Mouse (Mus musculus) kidney, embryonic 16.5 days (tissue): ENCODE measurements around the gene Zfp266. TPM values are rescaled to one million over a fixed set of nuclear protein-coding genes. Genes with fewer than 3 reads are reported as not detected.

Source experiments
- ATAC-seq: fragments of 200-750 bp; cut with Nextera tagmentation; 2 replicates; pipeline ENCODE4 v1.8.0; 2017; ENCODE audit warnings: moderate TSS enrichment; ENCODE audit not compliant: low FRiP score, low TSS enrichment
- H3K27ac ChIP-seq: fragments of 300-500 bp; sonication (generic); 2 replicates; pipeline ENCODE4 v1.5.1; 2014; ENCODE audit warnings: low read length
- H3K27me3 ChIP-seq: fragments of 300-500 bp; sonication (generic); 2 replicates; pipeline ENCODE4 v1.6.1; 2014; ENCODE audit warnings: low read length, control low read depth, mixed read lengths; ENCODE audit not compliant: insufficient read depth
- H3K36me3 ChIP-seq: fragments of 300-500 bp; sonication (generic); 2 replicates; pipeline ENCODE4 v1.6.1; 2014; ENCODE audit warnings: low read length, control low read depth, mixed read lengths; ENCODE audit not compliant: insufficient read depth
- H3K4me1 ChIP-seq: fragments of 300-500 bp; sonication (generic); 2 replicates; pipeline ENCODE4 v1.6.1; 2014; ENCODE audit warnings: low read length, control low read depth, mixed read lengths; ENCODE audit not compliant: insufficient read depth
- H3K4me2 ChIP-seq: fragments of 300-500 bp; sonication (generic); replicated peaks from 2 replicates; pipeline ENCODE4 v1.6.1; 2014; ENCODE audit warnings: low read depth, low read length
- H3K4me3 ChIP-seq: fragments of 300-500 bp; sonication (generic); 2 replicates; pipeline ENCODE4 v1.5.1; 2014; ENCODE audit warnings: mild to moderate bottlenecking, low read length
- H3K9ac ChIP-seq: fragments of 300-500 bp; sonication (generic); replicated peaks from 2 replicates; pipeline ENCODE4 v1.6.1; 2014; ENCODE audit warnings: low read length
- H3K9me3 ChIP-seq: fragments of 300-500 bp; sonication (generic); 2 replicates; pipeline ENCODE4 v1.6.1; 2016; ENCODE audit warnings: low read length, control low read depth
- WGBS: fragments of 180-500 bp; shearing (Covaris S2); extraction: QIAGEN DNeasy Blood & Tissue Kit; methylation state at CpG from one replicate; pipeline ENCODE4 v1.1.7; 2014; 5-methylcytosine and 5-hydroxymethylcytosine counted together
- polyA plus RNA-seq: library from polyadenylated mRNA; unstranded; fragments of >200 nt; fragmentation: Nextera tagmentation; extraction: Ambion mirVana; gene quantifications from 2 replicates; pipeline ENCODE4 v1.2.1, GENCODE M21; 2015

Gene Zfp266
- polyA plus RNA-seq, 1 experiment from 2014 or later: 98.3 TPM

- H3K4me1 ChIP-seq: peaks cover 7% of the 10 kb centered on the region
- no peak overlapping the region for H3K4me2 ChIP-seq
- H3K4me3 ChIP-seq: no peak overlapping the region
- no peak overlapping the region for H3K27ac ChIP-seq
- 92% methylated on average over 4 of the region's 4 CpGs for WGBS
- peaks cover 49% of the 10 kb centered on the region for H3K36me3 ChIP-seq
- no peak for ATAC-seq
- no peaks in the 10 kb centered on the region for H3K9me3 ChIP-seq
- H3K9ac ChIP-seq: no peak overlapping the region
- no peaks in the 10 kb centered on the region for H3K27me3 ChIP-seq
These were observed 67.6 kb downstream of the Zfp266 start for GRCm38 (mm10) chr9:20453647-20454046.

DNA sequence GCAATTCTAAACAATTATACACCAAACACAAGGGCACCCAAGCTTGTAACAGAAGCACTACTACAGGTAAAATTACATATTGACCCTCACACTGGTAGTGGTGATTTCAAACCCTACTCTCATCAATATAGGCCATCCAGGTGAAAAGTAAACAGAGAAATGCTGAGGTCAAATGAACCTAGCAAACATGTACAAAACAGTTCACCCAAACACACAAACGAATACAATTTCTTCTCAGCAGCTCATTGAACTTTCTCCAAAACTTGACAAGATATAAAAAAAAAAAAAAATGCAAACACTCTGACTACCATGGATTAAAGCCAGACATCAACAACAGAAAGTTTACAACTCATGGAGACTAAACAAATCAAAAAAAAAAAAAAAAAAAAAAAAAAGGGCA, 69.7 kb downstream of the Zfp266 start:
- Histone ChIP-seq H3K27ac (no peak overlapping the region), H3K9ac (no peak overlapping the region), H3K36me3 (peaks cover 37% of the 10 kb centered on the region), H3K9me3 (no peaks in the 10 kb centered on the region), H3K4me2 (no peak overlapping the region), H3K4me1 (no peaks in the 10 kb centered on the region), H3K4me3 (no peak overlapping the region), H3K27me3 (no peaks in the 10 kb centered on the region)
- WGBS: 94% methylated on average over 1 of the region's 1 CpGs
- ATAC-seq: no peak

Other genes starting within 250 kb of the Zfp266 start
- not detected in 2 replicates for gene Olfr39, start 239.1 kb downstream of the Zfp266 start, polyA plus RNA-seq
- gene Olfr873, start 222.9 kb downstream of the Zfp266 start, polyA plus RNA-seq: not detected in 2 replicates
- gene Olfr18, start 185.3 kb downstream of the Zfp266 start, polyA plus RNA-seq: 0.09 TPM in 1 of 2 replicates, not detected in the other
- 27.1 and 31.3 TPM in 2 replicates for gene Zfp560, start 136.2 kb downstream of the Zfp266 start, polyA plus RNA-seq
- 20.1 and 20.8 TPM in 2 replicates for gene Zfp26, start 61.3 kb downstream of the Zfp266 start, polyA plus RNA-seq
- gene Zfp426, start 28.7 kb downstream of the Zfp266 start, polyA plus RNA-seq: 23.1 and 26.7 TPM in 2 replicates
- 17.5 and 18.3 TPM in 2 replicates for gene Zfp846, start 59.9 kb upstream of the Zfp266 start, polyA plus RNA-seq
- 331 and 349 TPM in 2 replicates for gene Ubl5, start 121.5 kb upstream of the Zfp266 start, polyA plus RNA-seq
- 20.5 and 24.5 TPM in 2 replicates for gene Fbxl12, start 123.3 kb upstream of the Zfp266 start, polyA plus RNA-seq
- 55.8 and 61.2 TPM in 2 replicates for gene Pin1, start 130.7 kb upstream of the Zfp266 start, polyA plus RNA-seq
- 6.5 and 6.6 TPM in 2 replicates for gene Olfm2, start 224.9 kb upstream of the Zfp266 start, polyA plus RNA-seq